Comparison of ENCODE assay signal across 24 mouse cellular contexts in the genomic region with DNA sequence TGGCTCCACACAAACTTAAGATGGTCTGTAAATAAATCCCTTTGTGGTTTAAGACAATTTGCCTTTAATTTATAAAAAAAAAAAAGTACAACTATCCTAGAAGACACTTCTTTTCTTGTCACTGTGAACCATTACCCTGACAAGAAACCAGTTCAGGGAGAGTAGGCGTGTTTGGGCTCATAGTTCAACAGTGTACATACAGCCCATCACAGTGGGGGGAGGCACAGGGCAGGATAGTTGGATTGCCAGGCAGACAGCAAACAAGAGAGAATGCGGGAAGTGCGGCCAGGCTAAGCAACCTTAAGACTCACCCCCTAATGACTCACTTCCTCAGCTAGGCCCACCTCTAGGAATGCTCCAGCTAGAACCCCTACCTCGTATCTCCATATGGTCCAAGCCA.
"Had no signal": no experiment of that assay in that cellular context is flagged by ENCODE, and none has a peak within 500 bp of the region (broad histone marks: within the 10 kb centered on the region; RNA-seq: fewer than 3 reads in every experiment).

No protein-coding gene starts in this region.

- H3K4me3 ChIP-seq: gastrocnemius, adult 2 months; heart, embryonic 10.5 days; heart, embryonic 12.5 days; hindbrain, embryonic 10.5 days; hindbrain, embryonic 12.5 days; layer of hippocampus, adult 2 months; left cerebral cortex, adult 2 months; limb, embryonic 10.5 days; limb, embryonic 12.5 days had no signal

- DNase-seq: gastrocnemius, adult 2 months; gastrocnemius, postnatal 10 days; gastrocnemius, postnatal 25 days; heart, adult 18-20 months; heart, postnatal 10 days; heart, postnatal 4 days; kidney, adult 18-20 months; kidney, adult 8-10 months; kidney, postnatal 10 days; kidney, postnatal 25 days; kidney, postnatal 4 days had no signal

- H3K27ac ChIP-seq: gastrocnemius, adult 2 months; heart, embryonic 10.5 days; hindbrain, embryonic 10.5 days; hindbrain, embryonic 12.5 days; hindbrain, embryonic 14.5 days; layer of hippocampus, adult 2 months; left cerebral cortex, adult 2 months; limb, embryonic 10.5 days; limb, embryonic 12.5 days had no signal

- H3K4me1 ChIP-seq: heart, embryonic 10.5 days; heart, embryonic 12.5 days had no signal

- H3K9me3 ChIP-seq: heart, embryonic 10.5 days; heart, embryonic 12.5 days; hindbrain, embryonic 10.5 days; hindbrain, embryonic 12.5 days; limb, embryonic 10.5 days; limb, embryonic 12.5 days had no signal

- H3K4me2 ChIP-seq: heart, embryonic 12.5 days; hindbrain, embryonic 12.5 days; hindbrain, embryonic 14.5 days; limb, embryonic 12.5 days had no signal

- ATAC-seq: forebrain, embryonic 16.5 days; hindbrain, embryonic 16.5 days; inflammation-experienced regulatory T-cells, adult 6 months; intestine, embryonic 16.5 days had no signal

- H3K36me3 ChIP-seq: heart, embryonic 10.5 days; heart, embryonic 12.5 days; hindbrain, embryonic 10.5 days; hindbrain, embryonic 12.5 days; limb, embryonic 10.5 days; limb, embryonic 12.5 days had no signal

- H3K27me3 ChIP-seq: heart, embryonic 12.5 days had no signal

- H3K9ac ChIP-seq: heart, embryonic 12.5 days; hindbrain, embryonic 12.5 days; hindbrain, embryonic 14.5 days; limb, embryonic 12.5 days had no signal
